ENCODE assay signal across 8 mouse cellular contexts in the genomic region with DNA sequence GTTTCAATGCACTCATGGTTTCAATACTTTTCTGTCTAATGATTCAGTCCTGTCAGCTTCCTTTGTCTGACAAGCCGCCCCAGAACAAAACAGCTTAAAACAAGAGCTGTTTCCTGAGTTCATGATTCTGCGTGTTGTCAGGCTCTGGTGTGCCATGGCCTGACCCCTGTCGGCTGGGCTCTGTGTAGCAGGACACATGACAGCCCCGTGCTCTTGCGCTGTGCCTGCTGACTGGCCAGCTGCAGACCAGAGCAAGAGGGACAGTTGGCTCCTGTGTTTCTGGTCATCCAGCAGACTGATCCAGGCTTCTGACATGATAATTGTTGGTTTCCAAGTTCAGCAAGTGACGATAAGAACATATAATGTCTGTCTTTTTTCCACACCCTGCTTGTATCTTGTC. TPM values are rescaled to one million over a fixed set of nuclear protein-coding genes. Genes with fewer than 3 reads are reported as not detected.
DNase-seq lines count a peak whose midpoint lies in the region; ATAC-seq and TF ChIP-seq lines count a peak whose summit lies in the region.

No protein-coding gene starts in this region.

- no peak overlapping the region for H3K4me3 ChIP-seq in heart, embryonic 12.5 days
- H3K4me3 ChIP-seq in forebrain, embryonic 12.5 days (replicated peaks) = no peak overlapping the region

- no peaks in the 10 kb centered on the region for H3K36me3 ChIP-seq in heart, embryonic 12.5 days
- no peaks in the 10 kb centered on the region for H3K36me3 ChIP-seq in forebrain, embryonic 12.5 days (replicated peaks)

- peak; percentile 51; the same call in 1 of the 2 replicates for TF ChIP-seq CTCF in brain, embryonic 14.5 days (IDR thresholded peaks at IDR 0.05; ENCODE audit: borderline replicate concordance, extremely low read depth, insufficient read depth, insufficient read length)

- no peaks in the 10 kb centered on the region; the same call in 1 of the 2 replicates for H3K27me3 ChIP-seq in heart, embryonic 12.5 days (replicated peaks)
- H3K27me3 ChIP-seq in forebrain, embryonic 12.5 days = 0 out of 2 replicates have a peak, but pooled peaks cover 3% of the 10 kb centered on the region

- peak; percentile 56 to 60 for DNase-seq in heart, adult 18-20 months
- DNase-seq in B cell, adult 2 months = peak; percentile 57 to 58
- peak; percentile 37 for DNase-seq in brain, embryonic 14.5 days (ENCODE audit: low read depth)
- DNase-seq in heart, postnatal 25 days (ENCODE audit: low spot score) = peak; percentile 7
- peak; percentile 35 to 42 for DNase-seq in lung, adult 18-20 months
- peak; percentile 29 to 66 for DNase-seq in spleen, postnatal 4 days (ENCODE audit: low spot score in 2 of 2)

- TF ChIP-seq POLR2A in brain, embryonic 14.5 days (IDR thresholded peaks at IDR 0.05; ENCODE audit: borderline replicate concordance, extremely low read depth, insufficient read depth, insufficient read length, poor library complexity, severe bottlenecking) = no peak

- WGBS in heart, embryonic 12.5 days = 25% methylated on average over 6 of the region's 6 CpGs
- WGBS in forebrain, embryonic 12.5 days = 41% methylated on average over 6 of the region's 6 CpGs

- no peak for ATAC-seq in heart, embryonic 12.5 days (ENCODE audit: insufficient number of reproducible peaks, low FRiP score)
- no peak for ATAC-seq in forebrain, embryonic 12.5 days (ENCODE audit: low FRiP score)

- no peak overlapping the region for H3K27ac ChIP-seq in heart, embryonic 12.5 days (ENCODE audit: poor library complexity, severe bottlenecking)
- H3K27ac ChIP-seq in forebrain, embryonic 12.5 days = no peak overlapping the region; the same call in 1 of the 2 replicates

- intact Hi-C loops in heart, postnatal 25 days (cut with DNase I) = no loop called here

- H3K4me1 ChIP-seq in heart, embryonic 12.5 days (replicated peaks) = peaks cover 21% of the 10 kb centered on the region
- H3K4me1 ChIP-seq in forebrain, embryonic 12.5 days = peaks cover 21% of the 10 kb centered on the region

- no peak overlapping the region for H3K4me2 ChIP-seq in heart, embryonic 12.5 days
- H3K4me2 ChIP-seq in forebrain, embryonic 12.5 days = no peak overlapping the region

- no peaks in the 10 kb centered on the region for H3K9me3 ChIP-seq in heart, embryonic 12.5 days (replicated peaks)
- H3K9me3 ChIP-seq in forebrain, embryonic 12.5 days = no peaks in the 10 kb centered on the region

- no peak overlapping the region for H3K9ac ChIP-seq in heart, embryonic 12.5 days
- H3K9ac ChIP-seq in forebrain, embryonic 12.5 days = no peak overlapping the region

RNA-seq across cellular contexts. Expression of a gene that starts 26.4 kb away (rescaled TPM):
- not detected for total RNA-seq in heart, adult 18-20 months (2021)
- 0.28 TPM in 1 of 2 replicates, not detected in the other for polyA plus RNA-seq in heart, embryonic 12.5 days (2016; fragmentation: Nextera tagmentation; extraction: Ambion mirVana)
- polyA plus RNA-seq in brain, embryonic 14.5 days (2012; rRNA removed) = 0.10 TPM in 1 of 2 replicates, not detected in the other
- not detected for total RNA-seq in heart, postnatal 25 days (2021)
- polyA plus RNA-seq in forebrain, embryonic 12.5 days (2016; fragmentation: Nextera tagmentation; extraction: Ambion mirVana) = not detected in 2 replicates

RNA-seq across cellular contexts. Expression of a gene that starts 42.2 kb away (rescaled TPM):
- total RNA-seq in heart, adult 18-20 months (2021) = 1 to 10 TPM; 2.0 to 2.7 TPM
- polyA plus RNA-seq in heart, embryonic 12.5 days (2016; fragmentation: Nextera tagmentation; extraction: Ambion mirVana) = 1.3 TPM in 2 replicates
- 0.45 and 0.93 TPM in 2 replicates for polyA plus RNA-seq in brain, embryonic 14.5 days (2012; rRNA removed)
- 1 to 10 TPM; 1.4 to 1.5 TPM for total RNA-seq in heart, postnatal 25 days (2021)
- 0.46 and 0.81 TPM in 2 replicates for polyA plus RNA-seq in forebrain, embryonic 12.5 days (2016; fragmentation: Nextera tagmentation; extraction: Ambion mirVana)

Comparison
In these comparisons a context has a peak if more than half of its experiments do, and no peak if none do; other contexts are left out.
1. DNase-seq: peak in every context shown above with its lines; median percentile 58 in heart, adult 18-20 months; 58 in B cell, adult 2 months; 48 in spleen, postnatal 4 days; 38 in lung, adult 18-20 months; 37 in brain, embryonic 14.5 days; 7 in heart, postnatal 25 days.